ENCODE assay signal across 33 mouse cellular contexts in the genomic region with DNA sequence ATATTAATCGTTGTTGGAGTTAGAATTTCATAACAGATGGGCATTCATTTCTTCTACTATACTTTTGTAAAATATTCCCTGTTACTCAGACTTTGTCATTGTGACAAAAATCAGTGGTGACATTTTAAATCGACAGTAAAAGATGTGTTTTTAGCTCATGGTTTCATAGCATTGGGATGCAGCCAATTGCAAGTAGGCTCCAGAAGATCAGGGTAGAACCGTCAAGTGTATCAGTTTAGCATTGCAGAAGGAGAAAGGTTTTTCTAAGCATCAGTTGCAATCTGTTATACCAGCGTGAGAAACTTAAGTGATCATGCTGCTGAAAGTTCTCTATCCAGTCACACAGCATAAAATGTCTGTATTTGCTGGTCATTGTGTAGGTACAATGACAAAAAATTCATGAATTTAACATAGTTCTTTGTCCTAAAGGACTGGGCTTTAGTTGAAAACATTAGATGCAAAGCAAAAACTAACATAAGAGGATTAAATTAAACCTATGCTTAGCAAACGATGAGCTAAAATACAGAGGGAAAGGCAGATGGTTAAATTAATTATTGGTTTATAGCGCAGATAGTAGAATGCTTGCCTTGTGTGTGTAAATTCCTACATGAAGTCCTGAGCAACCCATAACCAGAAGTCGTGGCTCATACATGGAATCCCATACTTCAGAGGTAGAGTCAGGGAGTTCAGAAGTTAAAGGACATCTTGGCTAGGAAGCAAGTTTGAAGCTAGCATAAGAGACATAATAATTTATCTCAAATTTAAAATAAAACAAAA.
DNase-seq lines count a peak whose midpoint lies in the region; ATAC-seq and TF ChIP-seq lines count a peak whose summit lies in the region.
"Had no signal": no experiment of that assay in that cellular context is flagged by ENCODE, and none has a peak within 500 bp of the region (broad histone marks: within the 10 kb centered on the region; RNA-seq: fewer than 3 reads in every experiment).

No protein-coding gene starts in this region.

- no peak overlapping the region for H3K9ac ChIP-seq in forebrain, embryonic 15.5 days (replicated peaks)
- no peak overlapping the region for H3K9ac ChIP-seq in forebrain, embryonic 11.5 days (ENCODE audit: low read length)
- no peak overlapping the region for H3K9ac ChIP-seq in hindbrain, embryonic 16.5 days (ENCODE audit: low read depth, low read length)
- H3K9ac ChIP-seq in midbrain, postnatal 0 days (replicated peaks; ENCODE audit: low read length, poor library complexity, severe bottlenecking), result no peak overlapping the region
- H3K9ac ChIP-seq: embryonic facial prominence, embryonic 15.5 days; liver, embryonic 12.5 days; midbrain, embryonic 12.5 days; neural tube, embryonic 13.5 days had no signal

- WGBS in forebrain, embryonic 15.5 days, result 56% methylated on average over 7 of the region's 7 CpGs
- WGBS in forebrain, embryonic 11.5 days, result 76% methylated on average over 7 of the region's 7 CpGs
- 78% methylated on average over 7 of the region's 7 CpGs for WGBS in hindbrain, embryonic 16.5 days
- WGBS in midbrain, postnatal 0 days, result 58% methylated on average over 7 of the region's 7 CpGs

- H3K36me3 ChIP-seq in forebrain, embryonic 15.5 days, result no peaks in the 10 kb centered on the region
- H3K36me3 ChIP-seq in forebrain, embryonic 11.5 days (ENCODE audit: control insufficient read depth, insufficient read depth, low read length), result no peaks in the 10 kb centered on the region
- no peaks in the 10 kb centered on the region for H3K36me3 ChIP-seq in hindbrain, embryonic 16.5 days (ENCODE audit: control insufficient read depth, insufficient read depth, low read length)
- H3K36me3 ChIP-seq in midbrain, postnatal 0 days (ENCODE audit: insufficient read depth, low read length), result no peaks in the 10 kb centered on the region
- H3K36me3 ChIP-seq: embryonic facial prominence, embryonic 10.5 days; embryonic facial prominence, embryonic 15.5 days; hindbrain, embryonic 10.5 days; liver, embryonic 12.5 days; midbrain, embryonic 12.5 days; neural tube, embryonic 13.5 days had no signal

- ATAC-seq in forebrain, embryonic 15.5 days (replicated peaks), result peak; percentile 89
- no peak for ATAC-seq in forebrain, embryonic 11.5 days (replicated peaks; ENCODE audit: low FRiP score)
- ATAC-seq in hindbrain, embryonic 16.5 days, result no peak
- no peak for ATAC-seq in midbrain, postnatal 0 days (ENCODE audit: low FRiP score)
- ATAC-seq: hindbrain, postnatal 0 days; intestine, postnatal 0 days; liver, embryonic 12.5 days; lung, postnatal 0 days; Patski had no signal

- no peaks in the 10 kb centered on the region for H3K4me1 ChIP-seq in forebrain, embryonic 15.5 days
- H3K4me1 ChIP-seq in forebrain, embryonic 11.5 days (replicated peaks; ENCODE audit: control insufficient read depth, insufficient read depth, low read length), result no peaks in the 10 kb centered on the region
- H3K4me1 ChIP-seq in hindbrain, embryonic 16.5 days (ENCODE audit: control insufficient read depth, insufficient read depth, low read depth, low read length), result no peaks in the 10 kb centered on the region
- H3K4me1 ChIP-seq in midbrain, postnatal 0 days (ENCODE audit: insufficient read depth, low read length), result no peaks in the 10 kb centered on the region
- H3K4me1 ChIP-seq: embryonic facial prominence, embryonic 10.5 days; embryonic facial prominence, embryonic 15.5 days; hindbrain, embryonic 10.5 days; liver, embryonic 12.5 days; megakaryocyte, embryonic 14.5 days; midbrain, embryonic 12.5 days; neural tube, embryonic 13.5 days had no signal

- no peaks in the 10 kb centered on the region for H3K9me3 ChIP-seq in forebrain, embryonic 15.5 days
- H3K9me3 ChIP-seq in forebrain, embryonic 11.5 days (ENCODE audit: control insufficient read depth, low read length), result no peaks in the 10 kb centered on the region
- H3K9me3 ChIP-seq in hindbrain, embryonic 16.5 days (ENCODE audit: control insufficient read depth, low read length), result no peaks in the 10 kb centered on the region
- no peaks in the 10 kb centered on the region for H3K9me3 ChIP-seq in midbrain, postnatal 0 days (ENCODE audit: low read length)
- H3K9me3 ChIP-seq: embryonic facial prominence, embryonic 10.5 days; embryonic facial prominence, embryonic 15.5 days; hindbrain, embryonic 10.5 days; liver, embryonic 12.5 days; megakaryocyte, embryonic 14.5 days; midbrain, embryonic 12.5 days; neural tube, embryonic 13.5 days had no signal

- no peak overlapping the region for H3K4me2 ChIP-seq in forebrain, embryonic 15.5 days (replicated peaks)
- H3K4me2 ChIP-seq in forebrain, embryonic 11.5 days (ENCODE audit: low read depth, low read length, severe bottlenecking), result no peak overlapping the region
- no peak overlapping the region for H3K4me2 ChIP-seq in hindbrain, embryonic 16.5 days (ENCODE audit: low read length)
- H3K4me2 ChIP-seq in midbrain, postnatal 0 days (ENCODE audit: low read depth, low read length, poor library complexity, severe bottlenecking), result no peak overlapping the region
- H3K4me2 ChIP-seq: embryonic facial prominence, embryonic 15.5 days; liver, embryonic 12.5 days; midbrain, embryonic 12.5 days; neural tube, embryonic 13.5 days had no signal

- no peak overlapping the region for H3K4me3 ChIP-seq in forebrain, embryonic 15.5 days
- no peak overlapping the region for H3K4me3 ChIP-seq in forebrain, embryonic 11.5 days (ENCODE audit: low read depth, low read length)
- no peak overlapping the region for H3K4me3 ChIP-seq in hindbrain, embryonic 16.5 days (ENCODE audit: low read length)
- H3K4me3 ChIP-seq in midbrain, postnatal 0 days (ENCODE audit: low read depth, low read length), result no peak overlapping the region
- H3K4me3 ChIP-seq: embryonic facial prominence, embryonic 10.5 days; embryonic facial prominence, embryonic 15.5 days; hindbrain, embryonic 10.5 days; liver, embryonic 12.5 days; megakaryocyte, embryonic 14.5 days; midbrain, embryonic 12.5 days; neural tube, embryonic 13.5 days had no signal

- no peaks in the 10 kb centered on the region for H3K27me3 ChIP-seq in forebrain, embryonic 15.5 days
- no peaks in the 10 kb centered on the region for H3K27me3 ChIP-seq in forebrain, embryonic 11.5 days (ENCODE audit: control insufficient read depth, insufficient read depth, low read length)
- no peaks in the 10 kb centered on the region for H3K27me3 ChIP-seq in hindbrain, embryonic 16.5 days (replicated peaks; ENCODE audit: control insufficient read depth, insufficient read depth, low read length)
- no peaks in the 10 kb centered on the region for H3K27me3 ChIP-seq in midbrain, postnatal 0 days (ENCODE audit: insufficient read depth, low read length)
- H3K27me3 ChIP-seq: embryonic facial prominence, embryonic 15.5 days; liver, embryonic 12.5 days; megakaryocyte, embryonic 14.5 days; midbrain, embryonic 12.5 days; neural tube, embryonic 13.5 days; Patski had no signal

- no peak for DNase-seq in forebrain, embryonic 11.5 days (ENCODE audit: low spot score)
- DNase-seq in right cerebral cortex, postnatal 10 days (ENCODE audit: low spot score in 2 of 2), result peak; percentile 26 to 56
- no peak for DNase-seq in right cerebral cortex, postnatal 14 days
- DNase-seq in layer of hippocampus, adult 8-10 months (ENCODE audit: low spot score in 2 of 2), result peak; percentile 13 to 26
- DNase-seq in adrenal gland, adult 2 months, result no peak
- DNase-seq in midbrain, postnatal 0 days (ENCODE audit: low spot score), result no peak
- DNase-seq: adrenal gland, postnatal 25 days; cerebellum, adult 8-10 months; cerebellum, postnatal 25 days; gastrocnemius, postnatal 14 days; heart, postnatal 14 days; kidney, adult 9 months; kidney, postnatal 25 days; left cerebral cortex, postnatal 4 days; lung, adult 18-20 months; lung, postnatal 4 days; right cerebral cortex, postnatal 25 days; spleen, adult 18-20 months; thymus, adult 18-20 months; thymus, postnatal 25 days had no signal

- no peak for TF ChIP-seq CTCF in midbrain, postnatal 0 days (IDR thresholded peaks at IDR 0.05)

- H3K27ac ChIP-seq in forebrain, embryonic 15.5 days (replicated peaks), result peak overlapping the region; percentile 48
- H3K27ac ChIP-seq in forebrain, embryonic 11.5 days (ENCODE audit: low read depth, low read length), result no peak overlapping the region
- H3K27ac ChIP-seq in hindbrain, embryonic 16.5 days (ENCODE audit: low read depth, low read length), result no peak overlapping the region
- no peak overlapping the region for H3K27ac ChIP-seq in midbrain, postnatal 0 days (ENCODE audit: low read depth, low read length)
- H3K27ac ChIP-seq: embryonic facial prominence, embryonic 10.5 days; embryonic facial prominence, embryonic 15.5 days; hindbrain, embryonic 10.5 days; hindbrain, postnatal 0 days; liver, embryonic 12.5 days; midbrain, embryonic 12.5 days; neural tube, embryonic 13.5 days had no signal

Comparison
In these comparisons a context has a peak if more than half of its experiments do, and no peak if none do; other contexts are left out.
1. DNase-seq: peak in right cerebral cortex, postnatal 10 days (2 of 2) and layer of hippocampus, adult 8-10 months (2 of 2); none in forebrain, embryonic 11.5 days (single experiment), right cerebral cortex, postnatal 14 days (single experiment), adrenal gland, adult 2 months (single experiment) and midbrain, postnatal 0 days (single experiment).